Mouse (Mus musculus): ENCODE results near the gene Gclm. TPM values are rescaled to one million over a fixed set of nuclear protein-coding genes. Genes with fewer than 3 reads are reported as not detected.

Gclm gene
- polyA plus RNA-seq, 1 experiment from 2014 or later, result 382 TPM

- peak overlapping the region; percentile 68 for H3K27ac ChIP-seq (ENCODE audit: low read depth, low read length)
- WGBS, result 38% methylated on average over 5 of the region's 5 CpGs
- no peak overlapping the region for H3K4me3 ChIP-seq (ENCODE audit: low read depth, low read length)
- no peaks in the 10 kb centered on the region for H3K9me3 ChIP-seq (ENCODE audit: control insufficient read depth)
- no peak for TF ChIP-seq CTCF (IDR thresholded peaks at IDR 0.05; ENCODE audit: low read depth)
- peaks cover 10% of the 10 kb centered on the region; the same call in 1 of the 2 replicates for H3K4me1 ChIP-seq (replicated peaks; ENCODE audit: control insufficient read depth, insufficient read depth, low read length)
- no peak for ATAC-seq
- H3K4me2 ChIP-seq (replicated peaks; ENCODE audit: low read depth), result peak overlapping the region; percentile 37; the same call in 1 of the 2 replicates
- no peaks in the 10 kb centered on the region for H3K27me3 ChIP-seq (replicated peaks; ENCODE audit: control insufficient read depth, insufficient read depth, low read length)
- no peaks in the 10 kb centered on the region for H3K36me3 ChIP-seq (ENCODE audit: control insufficient read depth, insufficient read depth)
- H3K9ac ChIP-seq (ENCODE audit: low read depth, low read length), result no peak overlapping the region
Measured at GRCm38 (mm10) chr3:122200447-122200846, 44.9 kb upstream of the Gclm start.

GRCm38 (mm10) chr3:122202307-122202732 is 43.0 kb upstream of the Gclm start:
- Histone ChIP-seq H3K9ac (ENCODE audit: low read depth, low read length) (no peak overlapping the region), H3K9me3 (ENCODE audit: control insufficient read depth) (no peaks in the 10 kb centered on the region), H3K4me2 (replicated peaks; ENCODE audit: low read depth) (no peak overlapping the region), H3K36me3 (ENCODE audit: control insufficient read depth, insufficient read depth) (no peaks in the 10 kb centered on the region), H3K4me3 (ENCODE audit: low read depth, low read length) (no peak overlapping the region), H3K27ac (ENCODE audit: low read depth, low read length) (peak overlapping the region; percentile 46; the same call in 1 of the 2 replicates), H3K27me3 (replicated peaks; ENCODE audit: control insufficient read depth, insufficient read depth, low read length) (no peaks in the 10 kb centered on the region), H3K4me1 (replicated peaks; ENCODE audit: control insufficient read depth, insufficient read depth, low read length) (peaks cover 12% of the 10 kb centered on the region; the same call in 1 of the 2 replicates)
- no peak for TF ChIP-seq CTCF (IDR thresholded peaks at IDR 0.05; ENCODE audit: low read depth)
- WGBS, result 29% methylated on average over 5 of the region's 5 CpGs
- no peak for ATAC-seq

- no peaks in the 10 kb centered on the region for H3K9me3 ChIP-seq (ENCODE audit: control insufficient read depth)
- no peak overlapping the region for H3K4me2 ChIP-seq (replicated peaks; ENCODE audit: low read depth)
- no peaks in the 10 kb centered on the region for H3K36me3 ChIP-seq (ENCODE audit: control insufficient read depth, insufficient read depth)
- peaks cover 19% of the 10 kb centered on the region; the same call in 1 of the 2 replicates for H3K4me1 ChIP-seq (replicated peaks; ENCODE audit: control insufficient read depth, insufficient read depth, low read length)
- no peak overlapping the region for H3K9ac ChIP-seq (ENCODE audit: low read depth, low read length)
- H3K27me3 ChIP-seq (replicated peaks; ENCODE audit: control insufficient read depth, insufficient read depth, low read length), result no peaks in the 10 kb centered on the region
- no peak for TF ChIP-seq CTCF (IDR thresholded peaks at IDR 0.05; ENCODE audit: low read depth)
- no peak for ATAC-seq
- no peak overlapping the region for H3K4me3 ChIP-seq (ENCODE audit: low read depth, low read length)
- 70% methylated on average over 9 of the region's 9 CpGs for WGBS
- H3K27ac ChIP-seq (ENCODE audit: low read depth, low read length), result no peak overlapping the region
Measured at GRCm38 (mm10) chr3:122203675-122204329, 41.6 kb upstream of the Gclm start.

- WGBS, result 80% methylated on average over 6 of the region's 6 CpGs
- Histone ChIP-seq H3K27ac (ENCODE audit: low read depth, low read length) (peak overlapping the region; percentile 73), H3K4me2 (replicated peaks; ENCODE audit: low read depth) (peak overlapping the region; percentile 27)
Measured at GRCm38 (mm10) chr3:122205753-122206152, 39.6 kb upstream of the Gclm start.

GRCm38 (mm10) chr3:122206279-122207070 is 38.9 kb upstream of the Gclm start:
- H3K36me3 ChIP-seq (ENCODE audit: control insufficient read depth, insufficient read depth), result no peaks in the 10 kb centered on the region
- TF ChIP-seq CTCF (IDR thresholded peaks at IDR 0.05; ENCODE audit: low read depth), result no peak
- WGBS, result 31% methylated on average over 8 of the region's 8 CpGs
- peak overlapping the region; percentile 73 for H3K27ac ChIP-seq (ENCODE audit: low read depth, low read length)
- H3K27me3 ChIP-seq (replicated peaks; ENCODE audit: control insufficient read depth, insufficient read depth, low read length), result no peaks in the 10 kb centered on the region
- H3K9ac ChIP-seq (ENCODE audit: low read depth, low read length), result 0 out of 2 replicates have a peak overlapping the region, but pooled peaks have one; percentile 1
- ATAC-seq, result peak; percentile 78
- no peak overlapping the region for H3K4me3 ChIP-seq (ENCODE audit: low read depth, low read length)
- H3K4me2 ChIP-seq (replicated peaks; ENCODE audit: low read depth), result peak overlapping the region; percentile 27
- no peaks in the 10 kb centered on the region for H3K9me3 ChIP-seq (ENCODE audit: control insufficient read depth)
- H3K4me1 ChIP-seq (replicated peaks; ENCODE audit: control insufficient read depth, insufficient read depth, low read length), result 0 out of 2 replicates have a peak, but pooled peaks cover 10% of the 10 kb centered on the region

More at GRCm38 (mm10) chr3:122205753-122206152, 39.6 kb upstream of the Gclm start:
- Histone ChIP-seq H3K9ac (ENCODE audit: low read depth, low read length) (0 out of 2 replicates have a peak overlapping the region, but pooled peaks have one; percentile 1), H3K4me3 (ENCODE audit: low read depth, low read length) (no peak overlapping the region), H3K36me3 (ENCODE audit: control insufficient read depth, insufficient read depth) (no peaks in the 10 kb centered on the region), H3K9me3 (ENCODE audit: control insufficient read depth) (no peaks in the 10 kb centered on the region), H3K4me1 (replicated peaks; ENCODE audit: control insufficient read depth, insufficient read depth, low read length) (0 out of 2 replicates have a peak, but pooled peaks cover 13% of the 10 kb centered on the region), H3K27me3 (replicated peaks; ENCODE audit: control insufficient read depth, insufficient read depth, low read length) (no peaks in the 10 kb centered on the region)
- TF ChIP-seq CTCF (IDR thresholded peaks at IDR 0.05; ENCODE audit: low read depth), result no peak
- ATAC-seq, result no peak

- Histone ChIP-seq H3K27ac (ENCODE audit: low read depth, low read length) (no peak overlapping the region), H3K9me3 (ENCODE audit: control insufficient read depth) (no peaks in the 10 kb centered on the region), H3K36me3 (ENCODE audit: control insufficient read depth, insufficient read depth) (no peaks in the 10 kb centered on the region), H3K4me1 (replicated peaks; ENCODE audit: control insufficient read depth, insufficient read depth, low read length) (0 out of 2 replicates have a peak, but pooled peaks cover 10% of the 10 kb centered on the region), H3K4me2 (replicated peaks; ENCODE audit: low read depth) (no peak overlapping the region), H3K9ac (ENCODE audit: low read depth, low read length) (no peak overlapping the region), H3K27me3 (replicated peaks; ENCODE audit: control insufficient read depth, insufficient read depth, low read length) (no peaks in the 10 kb centered on the region), H3K4me3 (ENCODE audit: low read depth, low read length) (no peak overlapping the region)
- no peak for ATAC-seq
- TF ChIP-seq CTCF (IDR thresholded peaks at IDR 0.05; ENCODE audit: low read depth), result no peak
- WGBS, result 92% methylated on average over 6 of the region's 6 CpGs
Measured at GRCm38 (mm10) chr3:122207766-122208165, 37.6 kb upstream of the Gclm start.

Data from intestine, postnatal 0 days (tissue).